Comparison of ENCODE assay signal across 35 mouse cellular contexts in the genomic region with DNA sequence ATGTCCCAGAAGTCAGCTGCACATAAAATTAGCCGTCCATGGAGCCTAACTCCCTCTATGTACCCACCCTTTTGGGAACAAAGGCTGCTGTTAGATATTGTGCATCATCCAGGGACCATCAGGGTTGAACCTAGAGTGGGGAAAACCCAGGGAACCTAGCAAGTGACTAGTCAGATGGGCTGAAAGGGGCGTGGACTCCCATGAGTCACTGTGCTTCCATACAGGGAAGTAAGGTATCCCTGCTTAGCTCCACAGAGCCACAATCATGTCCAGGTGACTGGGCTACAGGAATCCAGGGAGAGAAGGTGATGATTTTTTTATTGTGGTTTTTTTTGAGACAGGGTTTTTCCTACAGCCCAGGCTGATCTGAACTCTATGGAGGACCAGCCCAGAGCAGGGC. TPM values are rescaled to one million over a fixed set of nuclear protein-coding genes. Genes with fewer than 3 reads are reported as not detected.
"Had no signal": no experiment of that assay in that cellular context is flagged by ENCODE, and none has a peak within 500 bp of the region (broad histone marks: within the 10 kb centered on the region; RNA-seq: fewer than 3 reads in every experiment).

No protein-coding gene starts in this region.

- H3K4me3 ChIP-seq: embryonic facial prominence, embryonic 10.5 days; embryonic facial prominence, embryonic 12.5 days; embryonic facial prominence, embryonic 13.5 days; embryonic facial prominence, embryonic 15.5 days; erythroblast, embryonic 14.5 days; forebrain, embryonic 10.5 days; forebrain, embryonic 12.5 days; forebrain, embryonic 13.5 days; forebrain, embryonic 15.5 days; gastrocnemius, adult 2 months; heart, adult 2 months; heart, embryonic 10.5 days had no signal

- H3K9ac ChIP-seq: embryonic facial prominence, embryonic 12.5 days; embryonic facial prominence, embryonic 13.5 days; embryonic facial prominence, embryonic 15.5 days; forebrain, embryonic 12.5 days; forebrain, embryonic 13.5 days; forebrain, embryonic 15.5 days; forebrain, postnatal 0 days had no signal

- H3K36me3 ChIP-seq: embryonic facial prominence, embryonic 10.5 days; embryonic facial prominence, embryonic 12.5 days; embryonic facial prominence, embryonic 13.5 days; embryonic facial prominence, embryonic 15.5 days; forebrain, embryonic 10.5 days; forebrain, embryonic 12.5 days; forebrain, embryonic 15.5 days; heart, embryonic 10.5 days had no signal

- H3K27me3 ChIP-seq: forebrain, embryonic 15.5 days had no signal

- H3K27ac ChIP-seq: embryonic facial prominence, embryonic 10.5 days; embryonic facial prominence, embryonic 12.5 days; embryonic facial prominence, embryonic 13.5 days; embryonic facial prominence, embryonic 15.5 days; forebrain, embryonic 10.5 days; forebrain, embryonic 12.5 days; forebrain, embryonic 13.5 days; forebrain, embryonic 15.5 days; gastrocnemius, adult 2 months; heart, adult 2 months; heart, embryonic 10.5 days had no signal

- DNase-seq: cerebellum, adult 9-11 months; cerebellum, postnatal 10 days; cerebellum, postnatal 14 days; cerebellum, postnatal 25 days; cerebellum, postnatal 36 days; embryo, embryonic 11 days; forebrain, postnatal 0 days; gastrocnemius, adult 2 months; gastrocnemius, postnatal 10 days; gastrocnemius, postnatal 14 days; gastrocnemius, postnatal 25 days; gastrocnemius, postnatal 36 days; heart, adult 11 months; heart, adult 18-20 months; heart, adult 2 months had no signal

- H3K9me3 ChIP-seq: embryonic facial prominence, embryonic 10.5 days; embryonic facial prominence, embryonic 12.5 days; embryonic facial prominence, embryonic 13.5 days; embryonic facial prominence, embryonic 15.5 days; forebrain, embryonic 10.5 days; forebrain, embryonic 12.5 days; forebrain, embryonic 13.5 days; forebrain, embryonic 15.5 days; heart, embryonic 10.5 days had no signal

- H3K4me2 ChIP-seq: embryonic facial prominence, embryonic 12.5 days; embryonic facial prominence, embryonic 13.5 days; embryonic facial prominence, embryonic 15.5 days; forebrain, embryonic 12.5 days; forebrain, embryonic 13.5 days; forebrain, embryonic 15.5 days had no signal

- ATAC-seq: forebrain, embryonic 13.5 days; forebrain, embryonic 14.5 days; forebrain, embryonic 15.5 days; forebrain, embryonic 16.5 days; forebrain, postnatal 0 days had no signal

RNA-seq across cellular contexts. Expression of a gene that starts 10.9 kb away (rescaled TPM):
- total RNA-seq: common myeloid progenitor, adult 5-6 weeks; gastrocnemius, adult 18-20 months; gastrocnemius, adult 2 months; gastrocnemius, adult 8-10 months; gastrocnemius, postnatal 14 days; gastrocnemius, postnatal 25 days; gastrocnemius, postnatal 36 days; granulocyte monocyte progenitor cell, adult 5-6 weeks; heart, adult 18-20 months; heart, adult 2 months; heart, adult 8-10 months had no signal
- polyA plus RNA-seq: cortical plate, adult 2 months; erythroblast, embryonic 14.5 days; forebrain, embryonic 13.5 days; forebrain, embryonic 14.5 days; forebrain, embryonic 15.5 days; forebrain, postnatal 0 days; frontal cortex, adult 2 months; heart, adult 2 months had no signal

RNA-seq across cellular contexts. Expression of a gene that starts 32.4 kb away (rescaled TPM):
- total RNA-seq: granulocyte monocyte progenitor cell, adult 5-6 weeks had no signal

RNA-seq across cellular contexts. Expression of a gene that starts 37.1 kb away (rescaled TPM):
- total RNA-seq: common myeloid progenitor, adult 5-6 weeks; forebrain, postnatal 0 days; gastrocnemius, adult 18-20 months; gastrocnemius, adult 2 months; gastrocnemius, adult 8-10 months; gastrocnemius, postnatal 14 days; gastrocnemius, postnatal 25 days; gastrocnemius, postnatal 36 days; gastrocnemius, postnatal 4 days; granulocyte monocyte progenitor cell, adult 5-6 weeks; heart, adult 2 months; heart, adult 8-10 months had no signal
- polyA plus RNA-seq: erythroblast, embryonic 14.5 days; forebrain, embryonic 13.5 days; forebrain, embryonic 14.5 days; forebrain, embryonic 15.5 days; forebrain, embryonic 16.5 days; frontal cortex, adult 2 months had no signal
